Mouse (Mus musculus): ENCODE measurements at regions not wholly inside any gene's neighbourhood (a gene's known extent, or its start where the extent isn't known, plus 50 kb on each side); places are given as distances from the start of the nearest gene placed in this dataset.

GRCm38 (mm10) chr3:37879056-37879455 is 154.8 kb upstream of the Gm5148 start:
- no peak for DNase-seq (ENCODE audit: low spot score)

GRCm38 (mm10) chr3:37876016-37876765 is 151.9 kb upstream of the Gm5148 start:
- DNase-seq (ENCODE audit: low spot score) = no peak

- peak; percentile 46 for DNase-seq (ENCODE audit: low spot score)
Observed at GRCm38 (mm10) chr3:37875331-37876015, 151.2 kb upstream of the Gm5148 start.

- no peak for DNase-seq (ENCODE audit: low spot score)
Observed at GRCm38 (mm10) chr3:37874864-37875263, 150.6 kb upstream of the Gm5148 start.

DNA sequence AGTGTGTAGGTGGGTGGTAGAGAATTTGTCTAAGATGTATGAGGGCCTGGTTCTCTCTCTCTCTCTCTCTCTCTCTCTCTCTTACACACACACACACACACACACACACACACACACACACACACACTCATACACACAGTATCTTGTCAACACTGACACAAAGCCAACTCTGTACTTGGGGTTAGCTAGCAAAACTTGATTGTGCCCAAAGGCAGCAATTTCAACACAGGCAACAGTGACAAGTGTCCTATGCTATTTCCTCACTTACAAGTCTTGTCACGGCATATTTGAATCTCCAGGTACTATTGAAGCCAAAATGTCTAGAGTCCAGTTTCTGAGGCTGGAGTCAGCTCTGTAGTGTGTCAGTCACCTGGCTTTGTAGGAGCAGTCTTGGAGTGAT is 150.1 kb upstream of the Gm5148 start:
- DNase-seq (ENCODE audit: low spot score) = no peak

DNA sequence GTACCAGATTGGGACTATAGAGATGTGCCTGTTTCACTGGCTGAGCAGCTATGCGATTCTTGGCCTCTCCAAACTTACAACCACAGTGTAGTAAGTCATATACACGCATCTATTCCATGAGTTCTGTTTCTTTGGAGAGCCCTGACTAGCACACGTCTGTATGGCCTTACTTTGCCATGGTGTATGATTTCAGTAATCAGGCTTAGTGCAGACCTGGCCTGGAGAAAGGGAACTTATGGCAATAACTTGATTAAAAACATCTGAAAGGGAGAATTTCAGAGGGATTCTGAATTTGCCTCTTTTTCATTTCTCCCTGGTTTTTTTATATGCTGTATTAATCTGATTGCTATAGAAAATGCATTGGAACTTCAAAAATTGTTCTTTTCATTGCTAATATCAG is 148.0 kb upstream of the Gm5148 start:
- no peak for DNase-seq (ENCODE audit: low spot score)

- no peak for DNase-seq (ENCODE audit: low spot score)
Observed at GRCm38 (mm10) chr3:37871076-37871475, 146.8 kb upstream of the Gm5148 start.

DNA sequence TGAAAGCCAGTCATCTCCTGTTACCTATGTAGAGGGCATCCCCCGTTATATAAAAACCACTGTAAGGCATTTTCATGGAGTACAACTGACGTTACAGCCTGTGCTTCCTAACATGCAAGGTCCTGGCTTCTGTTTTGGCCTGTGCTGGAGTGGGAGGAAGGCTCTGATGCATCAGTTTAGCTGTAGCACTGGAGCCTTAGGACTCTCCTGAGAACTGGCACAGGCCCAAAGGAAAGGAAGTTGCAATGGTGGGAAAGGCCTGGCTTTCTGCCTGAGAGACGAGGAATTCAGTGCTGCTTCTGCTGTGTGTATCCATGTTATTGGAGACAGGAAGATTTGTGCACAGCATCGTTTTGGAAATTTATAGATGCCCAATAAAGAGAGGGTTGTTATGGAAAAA is 144.2 kb upstream of the Gm5148 start:
- DNase-seq (ENCODE audit: low spot score) = no peak

DNA sequence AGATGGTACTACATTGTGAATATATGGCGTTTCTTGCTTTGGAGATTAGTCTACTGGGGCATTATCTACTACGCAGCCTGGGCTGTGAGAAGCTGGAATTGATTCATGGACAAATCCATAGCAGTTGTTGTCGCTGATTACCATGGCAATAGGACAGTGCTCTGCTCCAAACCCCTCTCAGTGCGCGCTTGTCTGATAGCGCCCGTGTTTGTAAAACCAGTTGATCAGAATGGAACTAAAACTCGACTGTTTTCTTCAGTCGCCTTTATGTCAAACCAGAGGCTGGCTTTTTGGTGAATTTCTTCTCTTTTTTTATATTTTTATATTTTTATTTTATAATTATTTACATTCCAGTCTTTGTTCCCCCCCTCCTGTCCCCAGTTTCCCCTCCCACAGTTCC is 138.5 kb upstream of the Gm5148 start:
- no peak for DNase-seq (ENCODE audit: low spot score)

- no peak for DNase-seq (ENCODE audit: low spot score)
Observed at GRCm38 (mm10) chr3:37860715-37861461, 136.6 kb upstream of the Gm5148 start.

DNA sequence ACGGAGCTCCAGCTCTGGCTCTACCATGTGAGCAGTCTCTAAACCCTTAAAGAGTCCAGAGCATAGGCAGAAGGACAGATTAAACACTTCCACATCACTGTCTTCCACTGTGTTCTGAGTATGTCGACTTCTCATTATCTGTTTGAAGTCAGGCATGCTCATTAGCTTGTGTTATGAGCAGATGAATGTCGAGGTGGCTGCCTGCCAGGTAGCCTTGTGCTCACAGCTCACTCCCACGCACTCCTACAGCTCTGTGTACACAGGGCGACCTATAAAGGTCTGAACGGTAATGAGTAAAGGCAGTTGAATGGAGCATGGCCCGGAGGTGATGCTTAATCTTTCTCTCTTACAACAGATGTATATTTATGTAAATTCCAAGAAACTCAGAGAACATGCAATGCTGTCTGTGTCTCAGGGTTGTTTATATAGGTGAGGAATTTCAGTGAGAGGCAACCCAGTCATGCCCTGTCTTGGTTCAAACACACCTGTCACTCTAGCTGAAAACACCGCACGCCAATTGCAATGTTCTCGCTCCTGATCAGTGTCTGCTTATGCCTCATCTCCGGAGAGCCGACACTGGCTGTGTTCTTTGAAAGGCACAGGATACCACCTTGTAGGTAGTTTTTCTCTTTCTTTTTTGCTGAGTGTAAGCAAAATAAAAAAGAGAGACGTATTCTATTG is 135.9 kb upstream of the Gm5148 start:
- DNase-seq (ENCODE audit: low spot score) = no peak

- DNase-seq (ENCODE audit: low spot score) = no peak
Observed at GRCm38 (mm10) chr3:37858624-37859302, 134.5 kb upstream of the Gm5148 start.

DNA sequence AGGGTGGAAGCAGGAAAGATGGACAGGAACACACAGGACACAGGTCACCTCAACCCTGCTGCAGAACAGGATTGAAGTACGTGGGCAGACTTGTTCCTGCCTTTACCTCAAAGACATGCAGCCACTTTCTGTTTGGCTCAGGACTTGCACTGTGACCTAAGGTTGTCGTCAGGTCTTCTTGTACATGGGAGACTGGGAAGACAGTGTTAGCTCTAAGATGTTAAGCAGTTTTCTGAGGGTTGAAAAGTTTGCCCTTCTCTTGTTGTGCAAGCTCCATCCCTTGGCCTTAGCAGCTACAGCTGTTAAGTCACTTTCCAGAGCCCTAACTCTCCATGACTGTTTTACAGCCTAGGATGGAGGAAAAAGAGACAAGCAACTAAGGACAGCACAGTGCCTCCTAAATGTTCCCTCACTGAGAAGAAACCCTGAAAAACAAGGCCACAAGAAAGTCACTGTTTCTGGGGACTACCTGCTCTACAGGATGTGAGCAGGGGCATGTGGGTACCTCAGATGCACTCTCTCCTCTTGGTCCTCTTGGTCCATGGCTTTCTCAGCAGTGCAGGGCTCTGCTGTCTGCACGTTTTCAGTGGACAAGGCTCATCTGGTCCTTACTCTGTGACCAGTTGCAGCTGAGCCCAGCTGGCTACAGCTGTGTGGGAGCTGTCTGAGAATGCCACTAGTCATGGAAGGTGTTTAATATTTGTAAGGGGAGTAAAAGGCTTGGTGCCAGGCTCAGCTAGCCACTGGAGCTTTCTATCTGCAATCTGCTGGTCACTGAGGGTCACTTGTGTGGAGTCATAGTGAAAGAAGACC is 122.1 kb upstream of the Gm5148 start:
- no peak for DNase-seq (ENCODE audit: low spot score)

DNA sequence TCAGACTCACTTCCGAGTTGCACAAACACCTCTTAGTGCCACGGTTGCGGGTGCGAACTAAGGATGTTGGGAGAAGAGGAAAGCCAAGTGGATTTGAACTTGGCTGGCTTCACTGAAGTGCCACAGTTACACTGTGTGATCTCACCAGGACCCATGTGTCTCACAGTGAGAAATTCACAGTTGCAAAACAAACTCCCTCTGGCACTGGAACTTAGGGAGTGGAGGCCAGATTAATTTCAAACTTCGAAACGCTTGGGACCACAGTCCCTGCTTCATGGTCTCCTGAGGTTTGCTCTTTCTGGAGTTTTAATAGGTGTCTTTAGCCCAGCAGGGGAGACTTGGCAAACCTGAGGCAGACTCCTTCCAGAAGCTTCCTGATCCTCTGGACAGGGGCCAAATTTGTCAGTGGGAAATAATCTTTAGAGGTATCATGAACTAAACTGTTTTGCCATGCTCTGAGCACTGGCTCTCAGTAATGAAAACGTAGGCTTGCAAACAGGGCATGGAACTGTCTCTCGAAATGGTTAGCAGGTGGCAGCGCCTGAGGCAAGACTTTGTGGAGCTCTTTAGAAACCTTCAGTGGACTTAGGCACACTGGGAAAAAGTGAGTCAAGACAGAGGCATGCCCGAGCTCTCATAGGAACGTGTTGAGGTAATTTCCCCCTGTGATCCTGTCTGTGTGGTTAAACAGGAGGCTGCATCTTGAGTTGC is 121.2 kb upstream of the Gm5148 start:
- no peak for DNase-seq (ENCODE audit: low spot score)

- no peak for DNase-seq (ENCODE audit: low spot score)
Observed at GRCm38 (mm10) chr3:37844731-37845312, 120.5 kb upstream of the Gm5148 start.

DNA sequence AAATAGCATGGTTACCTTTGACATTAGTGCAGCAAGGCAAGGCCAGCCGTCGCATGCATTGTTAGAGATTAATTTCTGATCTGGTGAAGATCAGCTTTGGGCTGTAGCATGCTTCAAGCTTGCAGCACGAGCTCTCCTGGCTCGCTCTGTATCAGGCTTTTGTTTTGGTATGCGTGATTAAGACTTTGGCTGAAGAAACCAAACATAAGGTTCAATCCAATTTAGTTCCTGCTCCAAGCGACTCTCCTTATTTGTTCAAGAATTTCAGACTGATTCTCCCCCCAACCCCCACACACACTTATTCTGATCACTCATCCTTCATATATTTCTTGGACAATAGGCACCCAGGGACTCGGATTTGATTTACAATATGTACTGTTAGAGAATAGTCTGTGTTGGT is 118.0 kb upstream of the Gm5148 start:
- no peak for DNase-seq (ENCODE audit: low spot score)

- no peak for DNase-seq (ENCODE audit: low spot score)
Observed at GRCm38 (mm10) chr3:37838896-37839295, 114.6 kb upstream of the Gm5148 start.

DNA sequence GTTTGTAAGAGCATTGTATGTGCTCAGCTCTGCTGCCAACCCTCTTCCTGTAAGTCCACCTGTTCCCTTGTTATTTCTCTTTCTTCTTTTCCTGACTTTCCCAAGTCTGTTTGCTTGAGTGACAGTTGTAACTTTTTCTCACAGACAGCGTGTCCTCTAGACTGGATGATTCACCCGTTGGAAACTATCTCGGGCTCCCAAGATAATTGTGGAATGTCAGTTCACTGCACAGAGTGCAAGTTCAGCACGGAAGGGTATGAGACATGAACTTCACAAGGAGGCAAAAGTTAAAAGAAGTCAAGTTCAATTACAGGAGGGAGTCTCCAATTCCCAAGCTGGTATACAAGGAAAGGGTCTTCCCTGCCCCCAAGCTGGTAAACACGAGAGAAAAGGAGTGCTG is 112.5 kb upstream of the Gm5148 start:
- DNase-seq (ENCODE audit: low spot score) = no peak

DNA sequence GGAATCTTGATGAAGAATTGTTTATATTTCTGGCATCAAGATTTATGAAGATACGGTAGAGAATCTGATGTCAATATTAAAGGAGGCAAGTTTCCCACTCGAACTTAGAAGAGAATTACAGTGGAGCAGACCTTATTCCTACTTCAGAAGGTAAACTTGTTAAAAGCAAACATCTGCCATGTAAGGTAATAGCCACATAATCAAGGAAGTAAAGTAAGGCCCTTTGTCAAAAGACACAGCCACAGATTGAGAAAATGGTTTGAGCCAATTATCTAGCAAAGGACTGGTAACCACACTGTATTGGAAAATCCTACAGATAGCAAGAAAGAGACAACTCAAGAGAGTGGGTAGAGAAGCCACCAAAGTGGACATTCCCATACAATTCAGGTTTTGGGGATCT is 111.4 kb upstream of the Gm5148 start:
- DNase-seq (ENCODE audit: low spot score) = no peak

DNA sequence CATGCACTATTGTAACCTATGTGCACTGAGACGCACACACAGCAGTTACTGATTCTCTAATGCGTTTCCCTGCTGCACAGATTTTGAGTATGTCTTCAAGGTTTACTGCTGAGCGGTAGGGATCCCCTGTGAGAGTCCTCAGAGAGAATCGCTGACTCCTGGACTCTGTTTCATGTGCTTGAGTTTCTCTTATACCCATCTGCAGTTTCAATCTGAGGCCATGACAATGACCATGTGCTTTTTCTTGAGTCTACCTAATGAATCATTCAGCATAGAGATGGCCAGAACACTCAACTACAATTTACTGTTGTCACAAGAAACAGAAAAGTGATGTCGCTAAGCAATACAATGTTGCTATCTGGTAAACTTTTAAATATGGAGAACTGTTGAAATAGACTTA is 110.8 kb upstream of the Gm5148 start:
- DNase-seq (ENCODE audit: low spot score) = no peak

Data from embryo, embryonic 10.5 days (tissue).